Comparison of ENCODE assay signal across 8 mouse cellular contexts in the genomic region with DNA sequence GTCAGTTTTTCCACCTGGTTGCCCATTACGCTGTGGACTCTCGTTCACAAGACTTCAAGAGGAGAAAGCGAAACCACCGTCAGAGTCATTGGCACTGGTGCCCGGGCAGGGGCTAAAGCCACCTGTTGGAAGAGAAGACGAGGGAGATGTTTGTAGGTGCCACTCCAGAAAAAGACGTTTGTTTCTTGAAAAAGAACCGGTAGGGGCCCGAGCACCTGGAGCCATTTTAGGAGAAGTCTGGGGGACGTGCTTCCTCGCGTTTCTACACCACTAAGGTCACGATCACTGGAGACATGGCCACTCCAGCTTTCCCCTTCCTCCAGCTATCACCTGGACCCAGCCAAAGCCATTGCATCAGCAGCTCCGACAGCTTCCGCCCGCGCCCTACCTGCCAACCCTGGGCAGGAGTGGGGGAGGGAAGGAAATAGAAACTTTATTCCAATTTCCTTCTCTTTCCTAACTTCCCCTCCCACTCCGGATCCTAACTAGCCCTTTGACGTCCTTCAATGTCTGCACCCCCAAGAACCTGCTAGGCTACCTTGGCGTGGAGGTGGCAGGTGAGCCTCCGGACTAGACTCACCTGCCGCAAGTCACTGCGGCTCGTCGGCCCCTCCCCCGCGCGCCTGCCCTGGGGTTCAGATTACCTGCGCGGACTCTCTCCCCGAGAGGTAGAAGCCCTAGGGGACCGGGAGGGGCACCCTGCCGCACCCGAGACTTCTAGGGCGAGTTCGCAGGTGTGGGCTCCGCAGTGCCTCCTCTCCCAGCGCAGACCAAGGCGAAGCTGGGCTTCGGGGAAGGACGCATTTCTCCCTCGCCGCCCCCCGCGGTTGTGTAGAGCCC. TPM values are rescaled to one million over a fixed set of nuclear protein-coding genes. Genes with fewer than 3 reads are reported as not detected.
A peak's percentile ranks its signal among the peaks of the same experiment; 100 is the strongest.
DNase-seq lines count a peak whose midpoint lies in the region; ATAC-seq lines count a peak whose summit lies in the region.

No protein-coding gene starts in this region.

- under 1% methylated on average over 45 of the region's 45 CpGs for WGBS in embryonic facial prominence, embryonic 13.5 days

- H3K4me2 ChIP-seq in embryonic facial prominence, embryonic 13.5 days: peak overlapping the region; percentile 99

- intact Hi-C loops in heart, postnatal 10 days (cut with DNase I): loop anchor here (2.0 to 5.0 kb wide), 6 partner anchors 15 to 727 kb away; no protein-coding TSS in a partner anchor

- peak; percentile 56 to 60 for DNase-seq in B cell, adult 2 months
- peak; percentile 42 to 45 for DNase-seq in heart, postnatal 10 days
- DNase-seq in kidney, postnatal 14 days: peak; percentile 75
- peak; percentile 56 for DNase-seq in lung, postnatal 14 days
- peak; percentile 19 for DNase-seq in ovary, postnatal 10 days (ENCODE audit: low spot score)
- DNase-seq in urinary bladder, postnatal 25 days (ENCODE audit: low spot score): peak; percentile 57

- peaks cover 14% of the 10 kb centered on the region; the same call in 1 of the 2 replicates for H3K4me1 ChIP-seq in embryonic facial prominence, embryonic 13.5 days

- peak overlapping the region; percentile 71 for H3K4me3 ChIP-seq in embryonic facial prominence, embryonic 13.5 days

- no peaks in the 10 kb centered on the region for H3K36me3 ChIP-seq in embryonic facial prominence, embryonic 13.5 days

- H3K27ac ChIP-seq in embryonic facial prominence, embryonic 13.5 days: peak overlapping the region; percentile 86

- no peaks in the 10 kb centered on the region for H3K9me3 ChIP-seq in embryonic facial prominence, embryonic 13.5 days

- H3K9ac ChIP-seq in embryonic facial prominence, embryonic 13.5 days: peak overlapping the region; percentile 82

- no peaks in the 10 kb centered on the region; the same call in 1 of the 2 replicates for H3K27me3 ChIP-seq in embryonic facial prominence, embryonic 13.5 days

- ATAC-seq in activated CD4-positive, CD25-positive, alpha-beta regulatory T cell, adult 4 months: peak; percentile 28
- peak; percentile 68 for ATAC-seq in embryonic facial prominence, embryonic 13.5 days (ENCODE audit: insufficient number of reproducible peaks, insufficient read depth, low FRiP score, low TSS enrichment, low read depth)

RNA-seq across cellular contexts. Expression of gene Fam84b, which starts 29.5 kb away (rescaled TPM):
- 1 to 10 TPM; 1.8 to 2.1 TPM for polyA plus RNA-seq in activated CD4-positive, CD25-positive, alpha-beta regulatory T cell, adult 4 months (2017; shearing (Covaris generic))
- 9.6 and 11.9 TPM in 2 replicates for polyA plus RNA-seq in embryonic facial prominence, embryonic 13.5 days (2015; fragmentation: Nextera tagmentation; extraction: Ambion mirVana)
- 10 to 100 TPM in 1 of 2 experiments, 1 to 10 TPM in 1; 6.7 to 10.5 TPM for total RNA-seq in heart, postnatal 10 days (2021)

Comparison
In these comparisons a context has a peak if more than half of its experiments do, and no peak if none do; other contexts are left out.
1. Peak in every context shown above with its lines: DNase-seq, ATAC-seq, H3K4me3 ChIP-seq and H3K27ac ChIP-seq.
2. DNase-seq: peak in every context shown above with its lines; median percentile 75 in kidney, postnatal 14 days; 58 in B cell, adult 2 months; 57 in urinary bladder, postnatal 25 days; 56 in lung, postnatal 14 days; 44 in heart, postnatal 10 days; 19 in ovary, postnatal 10 days.